Mouse (Mus musculus) ES-E14 (cell line): ENCODE data around the gene Ubxn2a.

ENCODE experiments used
- CHD2 ChIP-seq: IDR thresholded peaks from 2 replicates; pipeline ENCODE4 v1.6.1; 2014; ENCODE audit warnings: mild to moderate bottlenecking, low read depth, low read length, inconsistent platforms
- HCFC1 ChIP-seq: IDR thresholded peaks from 2 replicates; pipeline ENCODE4 v1.6.1; 2012; ENCODE audit warnings: low read length, inconsistent platforms, borderline replicate concordance; ENCODE audit not compliant: insufficient read depth
- ZC3H11A ChIP-seq: IDR thresholded peaks from 2 replicates; pipeline ENCODE4 v1.6.1; 2012; ENCODE audit warnings: low read depth, mild to moderate bottlenecking, inconsistent platforms, low read length, borderline replicate concordance
- ZNF384 ChIP-seq: IDR thresholded peaks from 2 replicates; pipeline ENCODE4 v1.6.1; 2012; ENCODE audit warnings: low read depth, low read length, inconsistent platforms

DNA sequence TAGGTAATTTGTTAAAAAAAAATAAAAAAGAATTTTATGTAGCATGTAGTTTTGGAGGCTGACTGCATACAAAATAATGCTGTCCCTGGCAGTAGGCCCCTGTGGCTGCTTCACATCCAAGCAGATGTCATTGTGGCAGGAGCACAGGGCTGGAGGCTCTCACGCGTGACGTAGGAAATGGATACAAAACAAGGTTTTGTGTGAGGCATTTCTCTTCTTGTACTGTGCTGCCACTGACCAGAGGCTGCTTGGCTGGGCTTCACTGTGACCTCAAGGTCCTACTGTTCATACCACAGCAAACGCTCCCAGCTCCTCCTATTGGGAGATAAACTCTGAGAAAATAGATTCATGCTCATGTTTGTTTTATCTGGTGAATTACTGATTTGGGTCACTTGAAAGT lies 45.7 kb upstream of the Ubxn2a start:
- TF ChIP-seq ZC3H11A (no peak), HCFC1 (no peak), ZNF384 (no peak), CHD2 (no peak)
